Mouse (Mus musculus) kidney, embryonic 16.5 days (tissue): Measurements from ENCODE around the gene Olfr221. TPM values are rescaled to one million over a fixed set of nuclear protein-coding genes. Genes with fewer than 3 reads are reported as not detected.

ENCODE experiments used
- polyA plus RNA-seq: library from polyadenylated mRNA; unstranded; fragments of >200 nt; fragmentation: Nextera tagmentation; extraction: Ambion mirVana; gene quantifications from 2 replicates; pipeline ENCODE4 v1.2.1, GENCODE M21; 2015

Olfr221 gene
- polyA plus RNA-seq, 1 experiment from 2014 or later, result not detected

Other genes with a start within 250 kb of the Olfr221 start
- gene AY358078, start 242.4 kb downstream of the Olfr221 start, polyA plus RNA-seq, result not detected in 2 replicates
- not detected in 2 replicates for gene Ear6, start 188.8 kb downstream of the Olfr221 start, polyA plus RNA-seq
- 49.1 and 57.3 TPM in 2 replicates for gene Mettl17, start 157.6 kb downstream of the Olfr221 start, polyA plus RNA-seq
- gene Slc39a2, start 149.6 kb downstream of the Olfr221 start, polyA plus RNA-seq, result 0.30 and 0.50 TPM in 2 replicates
- 52.0 and 59.5 TPM in 2 replicates for gene Ndrg2, start 128.3 kb downstream of the Olfr221 start, polyA plus RNA-seq
- gene Tppp2, start 124.0 kb downstream of the Olfr221 start, polyA plus RNA-seq, result not detected in 2 replicates
- not detected in 2 replicates for gene Rnase13, start 119.7 kb downstream of the Olfr221 start, polyA plus RNA-seq
- gene Arhgef40, start 57.7 kb downstream of the Olfr221 start, polyA plus RNA-seq, result 92.1 and 97.8 TPM in 2 replicates
- 1.0 and 1.6 TPM in 2 replicates for gene Tmem253, start 26.8 kb downstream of the Olfr221 start, polyA plus RNA-seq
- 38.9 and 39.2 TPM in 2 replicates for gene Zfp219, start 21.7 kb downstream of the Olfr221 start, polyA plus RNA-seq
- gene Hnrnpc, start 61.6 kb upstream of the Olfr221 start, polyA plus RNA-seq, result 659 and 687 TPM in 2 replicates
- gene Rpgrip1, start 68.2 kb upstream of the Olfr221 start, polyA plus RNA-seq, result 67.4 and 74.1 TPM in 2 replicates
- gene Supt16, start 155.0 kb upstream of the Olfr221 start, polyA plus RNA-seq, result 51.1 and 60.0 TPM in 2 replicates
- gene Chd8, start 215.3 kb upstream of the Olfr221 start, polyA plus RNA-seq, result 27.5 and 34.9 TPM in 2 replicates
- 43.6 and 46.2 TPM in 2 replicates for gene Tox4, start 236.7 kb upstream of the Olfr221 start, polyA plus RNA-seq
- gene Rab2b, start 237.1 kb upstream of the Olfr221 start, polyA plus RNA-seq, result 23.3 and 24.4 TPM in 2 replicates